In genomic region chr15:6873154-6873806, GRCm38 (mm10) we compare ENCODE assay signal across 8 mouse cellular contexts. TPM values are rescaled to one million over a fixed set of nuclear protein-coding genes. Genes with fewer than 3 reads are reported as not detected.
A peak's percentile ranks its signal among the peaks of the same experiment; 100 is the strongest.
DNase-seq lines count a peak whose midpoint lies in the region; ATAC-seq and TF ChIP-seq lines count a peak whose summit lies in the region.

No protein-coding gene starts in this region.

- no peak for ATAC-seq in heart, embryonic 12.5 days (ENCODE audit: insufficient number of reproducible peaks, low FRiP score)
- no peak for ATAC-seq in limb, embryonic 14.5 days (ENCODE audit: low FRiP score, low read depth)
- no peak for ATAC-seq in neural tube, embryonic 11.5 days (ENCODE audit: insufficient read depth, low FRiP score, low TSS enrichment)

- WGBS in thymus, adult 2 months, result 30% methylated on average over 17 of the region's 17 CpGs
- 33% methylated on average over 17 of the region's 17 CpGs for WGBS in heart, embryonic 12.5 days
- 31% methylated on average over 17 of the region's 17 CpGs for WGBS in limb, embryonic 14.5 days
- WGBS in neural tube, embryonic 11.5 days, result 36% methylated on average over 17 of the region's 17 CpGs
- 52% methylated on average over 17 of the region's 17 CpGs for WGBS in cerebellum, adult 2 months

- no peak overlapping the region for H3K27ac ChIP-seq in thymus, adult 2 months (ENCODE audit: control insufficient read depth, insufficient read depth, low read length)
- no peak overlapping the region for H3K27ac ChIP-seq in heart, embryonic 12.5 days (ENCODE audit: poor library complexity, severe bottlenecking)
- H3K27ac ChIP-seq in limb, embryonic 14.5 days (replicated peaks; ENCODE audit: low read depth, low read length), result no peak overlapping the region
- no peak overlapping the region for H3K27ac ChIP-seq in neural tube, embryonic 11.5 days (ENCODE audit: low read depth, low read length)
- H3K27ac ChIP-seq in cerebellum, adult 2 months (ENCODE audit: insufficient read depth, low read length), result no peak overlapping the region

- TF ChIP-seq POLR2A in thymus, adult 2 months (IDR thresholded peaks at IDR 0.05; ENCODE audit: control insufficient read depth, extremely low read depth, insufficient read depth, low read length, poor library complexity), result no peak
- no peak for TF ChIP-seq POLR2A in limb, embryonic 14.5 days (IDR thresholded peaks at IDR 0.05; ENCODE audit: borderline replicate concordance, extremely low read depth, insufficient read depth, insufficient read length)
- no peak for TF ChIP-seq POLR2A in cerebellum, adult 2 months (IDR thresholded peaks at IDR 0.05; ENCODE audit: borderline replicate concordance, insufficient read depth, low read length)

- peaks cover 10% of the 10 kb centered on the region; the same call in 1 of the 2 replicates for H3K27me3 ChIP-seq in thymus, adult 2 months (ENCODE audit: control insufficient read depth, insufficient read depth, low read length)
- no peaks in the 10 kb centered on the region for H3K27me3 ChIP-seq in heart, embryonic 12.5 days (replicated peaks)
- H3K27me3 ChIP-seq in limb, embryonic 14.5 days (ENCODE audit: control insufficient read depth, insufficient read depth, low read length), result peaks cover 14% of the 10 kb centered on the region
- peaks cover 12% of the 10 kb centered on the region for H3K27me3 ChIP-seq in neural tube, embryonic 11.5 days (ENCODE audit: control insufficient read depth, insufficient read depth, low read length)
- H3K27me3 ChIP-seq in cerebellum, adult 2 months (ENCODE audit: control insufficient read depth, insufficient read depth, low read length), result peaks cover 1% of the 10 kb centered on the region; the same call in 1 of the 2 replicates

- H3K4me1 ChIP-seq in thymus, adult 2 months (replicated peaks; ENCODE audit: control insufficient read depth, insufficient read depth, low read length), result no peaks in the 10 kb centered on the region
- peaks cover 5% of the 10 kb centered on the region; the same call in 1 of the 2 replicates for H3K4me1 ChIP-seq in heart, embryonic 12.5 days (replicated peaks)
- no peaks in the 10 kb centered on the region for H3K4me1 ChIP-seq in limb, embryonic 14.5 days (ENCODE audit: control insufficient read depth, insufficient read depth, low read length)
- H3K4me1 ChIP-seq in neural tube, embryonic 11.5 days (ENCODE audit: control insufficient read depth, insufficient read depth, low read length), result no peaks in the 10 kb centered on the region
- peaks cover 3% of the 10 kb centered on the region; the same call in 1 of the 2 replicates for H3K4me1 ChIP-seq in cerebellum, adult 2 months (ENCODE audit: control insufficient read depth, insufficient read depth, low read length)

- H3K4me3 ChIP-seq in thymus, adult 2 months (ENCODE audit: control insufficient read depth, insufficient read depth, low read length), result peak overlapping the region; percentile 34
- peak overlapping the region; percentile 62 for H3K4me3 ChIP-seq in heart, embryonic 12.5 days
- H3K4me3 ChIP-seq in limb, embryonic 14.5 days (replicated peaks; ENCODE audit: low read length), result peak overlapping the region; percentile 51
- no peak overlapping the region; the same call in 1 of the 2 replicates for H3K4me3 ChIP-seq in neural tube, embryonic 11.5 days (ENCODE audit: low read depth, low read length)
- no peak overlapping the region for H3K4me3 ChIP-seq in cerebellum, adult 2 months (replicated peaks; ENCODE audit: insufficient read depth, low read depth, low read length)

- peak overlapping the region; percentile 94 for H3K4me2 ChIP-seq in heart, embryonic 12.5 days
- peak overlapping the region; percentile 93 for H3K4me2 ChIP-seq in limb, embryonic 14.5 days (replicated peaks; ENCODE audit: low read depth, low read length, severe bottlenecking)
- H3K4me2 ChIP-seq in neural tube, embryonic 11.5 days (ENCODE audit: low read depth), result no peak overlapping the region

- no peak for TF ChIP-seq CTCF in thymus, adult 2 months (IDR thresholded peaks at IDR 0.05; ENCODE audit: borderline replicate concordance, control insufficient read depth, extremely low read depth, insufficient read depth, low read length, poor library complexity)
- TF ChIP-seq CTCF in cerebellum, adult 2 months (IDR thresholded peaks at IDR 0.05; ENCODE audit: borderline replicate concordance, insufficient read depth, low read depth, low read length), result no peak

- no peaks in the 10 kb centered on the region for H3K9me3 ChIP-seq in heart, embryonic 12.5 days (replicated peaks)
- no peaks in the 10 kb centered on the region for H3K9me3 ChIP-seq in limb, embryonic 14.5 days (ENCODE audit: control insufficient read depth, low read length)
- H3K9me3 ChIP-seq in neural tube, embryonic 11.5 days (ENCODE audit: control insufficient read depth, low read length), result no peaks in the 10 kb centered on the region

- no peaks in the 10 kb centered on the region for H3K36me3 ChIP-seq in thymus, adult 2 months (ENCODE audit: control insufficient read depth, insufficient read depth, low read length)
- H3K36me3 ChIP-seq in heart, embryonic 12.5 days, result no peaks in the 10 kb centered on the region
- H3K36me3 ChIP-seq in limb, embryonic 14.5 days (ENCODE audit: control insufficient read depth, insufficient read depth, low read length), result no peaks in the 10 kb centered on the region
- no peaks in the 10 kb centered on the region for H3K36me3 ChIP-seq in neural tube, embryonic 11.5 days (ENCODE audit: control insufficient read depth, insufficient read depth, low read length)

- peak overlapping the region; percentile 72; the same call in 1 of the 2 replicates for H3K9ac ChIP-seq in heart, embryonic 12.5 days
- H3K9ac ChIP-seq in limb, embryonic 14.5 days (ENCODE audit: low read depth, low read length, severe bottlenecking), result no peak overlapping the region
- H3K9ac ChIP-seq in neural tube, embryonic 11.5 days (ENCODE audit: low read length), result no peak overlapping the region

- no peak for DNase-seq in thymus, adult 2 months
- DNase-seq in thymus, postnatal 0 days (ENCODE audit: low spot score), result no peak
- DNase-seq in limb, embryonic 14.5 days (ENCODE audit: low spot score), result no peak
- DNase-seq in neural tube, embryonic 11.5 days (ENCODE audit: low spot score), result peak; percentile 14
- no peak for DNase-seq in cerebellum, adult 2 months
- DNase-seq in layer of hippocampus, adult 11-12 months (ENCODE audit: low spot score), result no peak
- DNase-seq in frontal cortex, postnatal 10 days (ENCODE audit: low spot score in 2 of 2), result no peak

RNA-seq across cellular contexts. Expression of gene Osmr, which starts 1.5 kb away (rescaled TPM):
- 4.3 and 5.2 TPM in 2 replicates for polyA plus RNA-seq in thymus, adult 2 months (2012; rRNA removed)
- 5.4 and 6.0 TPM in 2 replicates for polyA plus RNA-seq in thymus, postnatal 0 days (2015; fragmentation: Nextera tagmentation; extraction: Ambion mirVana)
- 2.0 and 2.1 TPM in 2 replicates for polyA plus RNA-seq in heart, embryonic 12.5 days (2016; fragmentation: Nextera tagmentation; extraction: Ambion mirVana)
- polyA plus RNA-seq in limb, embryonic 14.5 days (2012; rRNA removed), result 2.0 and 2.1 TPM in 2 replicates
- polyA plus RNA-seq in limb, embryonic 14.5 days (2014; fragmentation: Nextera tagmentation; extraction: Ambion mirVana), result 1.2 and 2.0 TPM in 2 replicates
- 0.57 and 0.65 TPM in 2 replicates for polyA plus RNA-seq in neural tube, embryonic 11.5 days (2014; fragmentation: Nextera tagmentation; extraction: Ambion mirVana)
- polyA plus RNA-seq in cerebellum, adult 2 months (2012; rRNA removed), result 1.6 and 1.8 TPM in 2 replicates

Comparison
In these comparisons a context has a peak if more than half of its experiments do, and no peak if none do; other contexts are left out.
1. H3K4me3 ChIP-seq: peak in thymus, adult 2 months (single experiment), heart, embryonic 12.5 days (single experiment) and limb, embryonic 14.5 days (single experiment); none in neural tube, embryonic 11.5 days (single experiment) and cerebellum, adult 2 months (single experiment).